Mouse (Mus musculus) forelimb bud, embryonic 11.5 days (tissue): Measurements from ENCODE around the gene Prkn.

Experiments
- DNase-seq: peaks from one replicate; pipeline ENCODE4 v3.0.0-alpha.2; 2012; ENCODE audit warnings: low read depth, low spot score

Prkn gene

GRCm38 (mm10) chr17:12037065-12037464 lies 1196.9 kb downstream of the Prkn start:
- DNase-seq = no peak

DNA sequence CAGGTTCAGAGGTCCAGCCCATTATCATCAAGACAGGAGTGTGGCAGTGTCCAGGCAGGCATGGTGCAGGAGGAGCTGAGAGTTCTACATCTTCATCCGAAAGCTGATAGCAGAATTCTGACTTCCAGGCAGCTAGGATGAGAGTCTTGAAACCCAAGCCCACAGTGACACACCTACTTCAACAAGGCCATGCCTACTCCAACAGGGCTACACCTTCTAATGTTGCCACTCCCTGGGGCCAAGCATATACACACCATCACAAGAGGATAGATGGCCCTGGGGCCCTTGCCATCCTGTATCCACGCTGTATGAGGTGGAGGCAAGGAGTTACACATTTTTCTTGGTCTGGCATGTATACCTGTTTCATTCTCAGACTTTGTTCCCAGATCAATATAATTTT lies 1197.4 kb downstream of the Prkn start:
- DNase-seq = no peak

GRCm38 (mm10) chr17:12038499-12038898 lies 1198.3 kb downstream of the Prkn start:
- no peak for DNase-seq

DNA sequence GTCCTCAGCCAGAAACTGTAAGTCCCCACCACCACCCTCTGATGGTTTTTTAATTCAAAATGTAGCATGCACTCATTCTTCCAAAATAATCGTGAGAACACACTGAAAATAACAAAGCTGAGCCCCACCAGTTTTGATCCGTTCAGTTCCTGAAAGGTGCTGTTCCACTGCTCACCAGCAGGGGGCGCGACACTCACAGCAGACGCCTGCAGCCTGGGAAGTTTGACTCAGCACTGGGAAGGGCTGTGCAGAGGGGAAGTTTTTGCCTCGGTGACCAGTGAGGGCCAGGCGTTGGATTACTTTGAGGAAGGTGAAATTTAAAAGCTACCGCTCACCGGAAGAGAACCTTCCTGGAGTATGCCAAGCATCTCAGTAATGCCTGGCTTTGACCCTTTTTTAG lies 1199.0 kb downstream of the Prkn start:
- DNase-seq = peak; percentile 83

GRCm38 (mm10) chr17:12039922-12040321 lies 1199.7 kb downstream of the Prkn start:
- no peak for DNase-seq

- DNase-seq = no peak
Observed at GRCm38 (mm10) chr17:12040546-12040945, 1200.4 kb downstream of the Prkn start.

GRCm38 (mm10) chr17:12041091-12041655 lies 1201.0 kb downstream of the Prkn start:
- no peak for DNase-seq

- DNase-seq = no peak
Observed at GRCm38 (mm10) chr17:12042561-12043256, 1202.5 kb downstream of the Prkn start.

- DNase-seq = no peak
Observed at GRCm38 (mm10) chr17:12044222-12044621, 1204.0 kb downstream of the Prkn start.

- DNase-seq = no peak
Observed at GRCm38 (mm10) chr17:12045861-12046273, 1205.7 kb downstream of the Prkn start.

GRCm38 (mm10) chr17:12047032-12047431 lies 1206.8 kb downstream of the Prkn start:
- no peak for DNase-seq

DNA sequence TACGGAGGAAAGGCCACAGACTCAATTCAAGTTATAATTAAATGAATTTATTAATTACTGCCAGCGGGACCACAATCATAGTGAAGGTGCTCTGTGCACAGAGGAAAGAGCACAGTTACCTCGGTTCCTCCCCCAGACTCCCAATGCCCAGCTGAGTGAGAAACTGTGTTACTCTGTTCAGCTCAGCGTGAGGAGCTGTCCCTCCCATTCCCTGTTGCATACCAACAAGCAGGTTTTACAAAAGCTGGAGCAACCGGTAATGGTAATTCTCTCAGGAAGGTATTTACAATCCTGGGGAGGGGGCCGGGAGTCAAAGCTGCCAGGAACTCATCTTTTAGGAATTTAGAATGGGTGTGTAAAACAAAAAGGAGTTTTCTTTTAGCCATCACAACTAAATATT lies 1207.3 kb downstream of the Prkn start:
- DNase-seq = no peak

DNA sequence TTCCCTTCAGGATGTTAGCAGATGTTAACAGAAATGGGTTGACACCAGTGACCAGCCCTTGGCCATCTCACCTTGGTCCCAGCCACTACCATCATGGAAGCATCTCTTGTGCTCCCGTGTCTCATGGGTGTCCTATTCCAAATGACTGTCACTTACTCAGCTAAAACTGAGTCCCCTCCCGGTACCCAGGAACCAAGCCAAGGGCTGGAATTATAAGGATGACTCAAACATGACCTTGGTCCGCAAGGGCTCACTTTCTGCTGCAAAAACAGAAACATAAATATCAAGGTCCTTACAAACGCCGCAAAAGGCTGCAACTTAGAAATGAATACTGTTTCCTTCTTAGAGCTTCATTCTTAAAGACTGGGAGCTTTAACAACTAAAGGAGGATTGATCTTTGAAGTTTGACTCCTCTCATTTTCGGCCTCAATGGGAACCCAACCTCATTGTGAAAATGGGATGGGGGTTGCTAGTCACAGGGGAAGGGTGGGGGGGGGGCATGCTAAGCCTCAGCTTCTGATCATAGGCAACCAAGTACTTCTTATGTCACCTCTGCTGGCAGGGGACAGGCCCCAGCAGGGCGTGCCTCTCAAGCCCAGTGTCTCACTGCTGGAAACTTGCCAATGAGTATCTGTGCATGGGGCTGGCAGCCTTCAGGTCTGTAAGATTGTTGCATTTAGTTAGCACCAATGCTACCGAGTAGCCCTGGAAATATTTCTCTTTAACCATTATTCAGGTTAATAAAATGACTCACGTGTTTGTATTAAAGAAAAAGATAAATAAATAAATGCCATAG lies 1208.7 kb downstream of the Prkn start:
- DNase-seq = no peak

DNA sequence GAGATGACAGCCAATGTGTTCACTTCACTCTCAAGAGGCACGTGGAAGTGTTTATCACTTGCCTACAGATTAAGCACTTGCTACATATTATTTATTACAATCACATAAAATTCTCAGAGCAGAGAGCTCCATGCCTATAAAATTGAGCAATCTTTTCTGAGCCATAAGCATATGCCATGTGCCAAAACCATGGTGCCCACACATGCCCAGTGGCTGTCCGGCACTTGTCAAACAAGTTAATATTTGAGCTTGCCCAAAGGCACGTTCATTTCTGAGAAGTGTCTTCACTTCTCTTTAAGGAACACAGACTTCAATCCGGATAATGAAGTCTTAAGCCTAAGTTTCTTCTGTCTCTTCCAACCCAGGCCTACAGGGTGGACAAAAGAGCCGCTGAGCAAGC lies 1210.1 kb downstream of the Prkn start:
- DNase-seq = no peak

DNA sequence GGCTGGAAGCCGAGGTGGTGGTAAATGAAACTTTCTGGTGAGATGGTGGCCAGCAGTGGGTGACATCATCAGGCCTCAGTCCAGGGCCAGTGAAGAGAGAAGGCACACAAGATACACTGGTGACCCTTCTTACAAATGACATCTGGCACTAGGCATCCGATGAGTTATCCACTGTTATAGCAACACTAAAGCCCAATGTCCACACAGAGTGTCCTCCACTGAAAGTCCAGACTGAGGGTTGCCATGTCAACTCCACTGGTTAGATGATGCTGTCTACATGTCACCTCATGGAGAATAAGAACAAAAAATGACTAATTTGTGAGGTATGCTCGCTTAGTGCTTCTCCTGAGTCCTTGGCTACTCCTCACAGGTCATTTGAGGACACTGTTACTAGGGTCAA lies 1210.8 kb downstream of the Prkn start:
- no peak for DNase-seq

DNA sequence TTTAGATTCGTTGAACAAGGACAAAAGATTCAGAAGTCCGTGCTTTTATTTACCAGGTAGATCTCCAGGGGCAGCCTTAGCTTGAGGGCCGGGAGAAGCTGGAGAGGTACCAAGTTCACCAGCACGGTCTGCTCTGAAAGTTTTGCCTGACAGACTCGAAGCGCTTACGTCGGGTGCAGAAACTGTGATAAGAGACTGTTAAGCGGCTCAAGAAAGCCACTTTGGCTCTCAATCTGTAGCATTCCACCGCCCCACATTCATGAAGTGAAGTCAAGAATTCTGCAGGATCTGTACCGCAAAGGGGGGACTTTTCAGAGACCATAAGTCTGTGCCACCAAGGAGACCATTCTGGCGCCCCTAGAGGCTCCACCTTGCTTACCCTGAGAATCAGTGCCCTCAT lies 1212.5 kb downstream of the Prkn start:
- DNase-seq = no peak

DNA sequence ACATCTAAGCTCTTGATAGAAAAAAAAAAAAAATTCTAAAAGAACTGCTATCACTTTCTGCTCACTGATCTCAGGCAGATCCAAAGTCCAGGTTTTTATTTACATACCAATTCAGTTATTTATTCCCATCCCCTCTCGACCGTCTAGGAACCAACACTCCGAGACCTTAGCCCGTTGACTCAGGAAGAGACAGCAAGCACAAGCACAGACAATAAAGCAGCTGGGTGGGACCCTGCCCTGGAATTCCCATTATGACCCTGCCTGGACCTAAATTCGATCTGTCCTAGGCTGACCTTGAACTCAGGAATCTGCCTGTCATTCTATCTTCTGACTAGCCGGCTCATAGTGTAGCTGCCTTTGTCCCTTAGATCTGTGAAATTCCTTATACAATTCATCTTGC lies 1218.9 kb downstream of the Prkn start:
- no peak for DNase-seq

DNA sequence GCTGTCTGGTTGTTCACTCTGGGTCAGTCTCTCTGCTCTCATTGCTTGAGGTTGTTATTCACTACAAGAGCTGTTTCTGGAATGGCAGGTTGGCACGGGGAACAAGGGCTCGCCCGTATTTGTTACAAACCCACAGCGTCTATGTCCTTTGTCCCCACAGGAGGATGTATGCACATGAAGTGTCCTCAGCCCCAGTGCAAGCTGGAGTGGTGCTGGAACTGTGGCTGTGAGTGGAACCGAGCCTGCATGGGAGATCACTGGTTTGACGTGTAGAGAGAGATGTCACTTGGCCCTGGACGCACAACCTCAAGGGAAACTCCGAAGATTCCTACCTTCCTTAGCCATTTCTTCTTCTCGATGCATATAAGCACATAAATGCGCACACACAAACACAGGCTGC lies 1221.2 kb downstream of the Prkn start:
- no peak for DNase-seq

GRCm38 (mm10) chr17:12062861-12063260 lies 1222.7 kb downstream of the Prkn start:
- DNase-seq = no peak

DNA sequence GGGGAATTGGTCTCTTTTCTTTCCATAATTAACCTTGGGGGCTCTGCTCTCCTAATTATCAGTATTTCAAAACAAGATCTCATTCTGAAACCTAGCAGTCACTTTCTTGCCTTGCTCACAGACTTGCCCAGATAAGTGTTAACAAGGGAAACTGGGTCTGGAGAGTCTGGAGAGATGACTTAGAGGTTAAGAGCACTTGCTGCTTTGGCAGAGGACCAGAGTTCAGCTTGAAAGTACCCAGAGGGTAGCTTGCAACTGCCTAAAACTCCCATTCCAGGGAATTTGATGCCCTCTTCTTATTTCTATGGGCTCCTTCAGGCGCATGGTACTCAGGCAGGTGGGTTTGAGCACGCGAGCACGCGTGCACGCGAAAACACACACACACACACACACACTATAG lies 1223.3 kb downstream of the Prkn start:
- DNase-seq = no peak

GRCm38 (mm10) chr17:12066054-12066453 lies 1225.9 kb downstream of the Prkn start:
- no peak for DNase-seq

DNA sequence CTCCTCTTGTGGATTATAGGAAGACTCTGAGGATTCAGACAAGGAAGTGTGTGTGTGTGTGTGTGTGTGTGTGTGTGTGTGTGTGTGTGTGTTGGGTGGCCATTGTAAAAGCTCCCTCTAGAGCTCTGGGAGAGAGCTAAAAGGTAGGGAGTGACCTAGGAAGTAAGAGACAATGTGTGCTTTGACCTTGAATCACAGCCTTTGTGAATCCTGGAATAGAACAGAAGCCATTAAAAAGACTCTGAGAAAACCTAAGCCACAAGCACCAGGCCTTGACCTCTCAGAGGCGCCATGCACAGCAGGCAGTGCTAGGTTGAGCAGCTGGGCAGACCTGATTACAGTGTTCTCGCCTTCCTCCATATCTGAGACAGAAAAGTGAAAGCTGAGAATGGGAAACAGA lies 1236.6 kb downstream of the Prkn start:
- DNase-seq = no peak
